Mouse (Mus musculus) adipocyte (in vitro differentiated cells): ENCODE measurements around the gene Mrpl45.
A peak's percentile ranks its signal among the peaks of the same experiment; 100 is the strongest.

Source experiments
- DNase-seq: peaks from one replicate; pipeline ENCODE4 v3.0.0-alpha.2; 2016; ENCODE audit warnings: low spot score

The Mrpl45 gene

DNA sequence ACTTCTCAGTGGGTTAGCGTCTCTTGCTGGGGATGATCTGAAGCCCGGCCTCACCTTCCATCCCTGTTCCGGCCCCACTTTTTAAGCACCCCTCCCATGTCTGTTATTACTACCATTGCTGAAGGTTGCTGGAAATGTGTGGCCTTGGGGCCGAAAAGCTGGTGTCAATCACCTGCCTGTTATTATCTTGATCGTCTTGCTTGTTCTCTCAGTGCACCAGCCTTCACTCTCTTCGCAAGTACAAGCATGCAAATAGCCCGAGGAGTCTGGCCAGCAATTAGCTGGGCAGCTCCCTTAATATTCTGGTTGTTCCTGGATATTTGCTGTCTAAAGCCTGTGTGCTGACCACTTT lies 48.1 kb downstream of the Mrpl45 start:
- peak; percentile 38 for DNase-seq

DNA sequence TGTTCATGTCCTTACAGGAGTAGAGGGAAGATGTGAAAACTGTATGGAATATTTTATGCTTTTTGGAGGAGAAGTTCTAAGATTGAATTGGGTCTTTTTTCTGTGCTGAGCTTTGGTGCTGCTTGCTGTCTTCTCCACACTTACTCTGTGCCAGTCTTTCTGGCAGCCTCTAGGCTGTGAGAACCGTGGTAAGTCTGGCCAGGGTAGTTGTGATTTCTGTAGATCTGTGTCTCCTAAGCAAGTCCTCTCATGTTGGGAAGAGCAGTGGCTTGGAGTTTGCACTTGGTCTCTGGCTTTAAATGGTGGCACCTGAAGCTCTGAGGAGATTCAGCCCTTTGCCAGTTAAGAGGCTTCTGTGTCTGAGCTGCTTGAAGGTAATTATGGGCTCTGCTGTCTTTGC lies 50.0 kb downstream of the Mrpl45 start:
- no peak for DNase-seq

DNA sequence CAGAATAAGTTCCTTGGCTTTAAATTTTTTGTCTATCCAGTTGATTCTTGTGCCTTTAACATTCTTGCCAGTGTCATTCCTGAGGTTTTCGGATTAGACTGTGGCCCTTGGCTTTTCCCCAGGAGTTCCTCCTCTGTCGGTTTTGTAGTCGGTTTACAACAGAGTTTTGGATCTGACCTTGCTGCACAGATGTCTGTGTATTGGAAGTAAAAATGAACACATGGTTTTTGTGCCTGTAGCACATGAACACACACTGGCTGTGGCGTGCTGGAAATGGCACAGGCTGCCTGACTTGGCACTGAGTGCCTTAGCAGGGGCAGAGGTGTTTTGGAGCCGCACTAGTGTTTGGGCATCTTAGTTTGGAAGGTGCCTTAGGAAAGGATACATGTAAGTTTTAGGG lies 53.0 kb downstream of the Mrpl45 start:
- no peak for DNase-seq

DNA sequence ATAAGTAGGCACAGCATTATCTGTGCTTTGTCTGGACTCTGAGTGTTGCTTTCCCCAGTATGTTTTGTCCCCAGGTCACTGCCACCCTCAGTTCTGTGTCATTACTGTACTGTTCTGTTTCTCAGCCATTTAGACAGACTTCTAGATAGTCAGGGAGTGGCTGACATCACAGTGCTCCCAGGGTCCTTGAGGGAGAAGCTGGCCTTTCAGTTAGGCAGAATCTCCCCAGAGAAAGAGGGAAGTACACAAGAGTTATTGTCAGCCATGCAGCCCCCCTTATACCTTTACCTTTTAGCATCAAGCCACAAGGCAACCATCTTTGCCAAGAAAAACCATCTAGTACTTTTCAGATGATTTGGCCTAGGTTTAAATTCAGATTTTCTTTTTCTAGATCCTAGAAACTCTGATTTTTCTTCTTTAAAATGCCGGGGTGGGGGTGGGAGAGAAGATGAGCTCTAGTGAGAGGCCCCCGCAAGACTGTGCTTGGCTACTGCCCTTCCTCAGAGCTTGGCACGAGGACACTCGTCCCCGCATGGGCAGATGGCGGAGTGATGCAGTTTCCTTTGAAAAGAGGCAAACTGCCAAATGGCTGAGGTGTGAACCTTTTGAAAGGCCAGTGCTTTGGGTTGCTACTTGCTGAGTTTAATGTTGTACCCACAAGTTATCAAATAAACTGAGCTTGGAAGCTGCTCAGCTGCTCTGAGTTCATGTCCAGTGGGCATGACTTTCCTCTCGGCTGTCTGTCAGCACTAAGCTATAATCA lies 55.0 kb downstream of the Mrpl45 start:
- DNase-seq = no peak

DNA sequence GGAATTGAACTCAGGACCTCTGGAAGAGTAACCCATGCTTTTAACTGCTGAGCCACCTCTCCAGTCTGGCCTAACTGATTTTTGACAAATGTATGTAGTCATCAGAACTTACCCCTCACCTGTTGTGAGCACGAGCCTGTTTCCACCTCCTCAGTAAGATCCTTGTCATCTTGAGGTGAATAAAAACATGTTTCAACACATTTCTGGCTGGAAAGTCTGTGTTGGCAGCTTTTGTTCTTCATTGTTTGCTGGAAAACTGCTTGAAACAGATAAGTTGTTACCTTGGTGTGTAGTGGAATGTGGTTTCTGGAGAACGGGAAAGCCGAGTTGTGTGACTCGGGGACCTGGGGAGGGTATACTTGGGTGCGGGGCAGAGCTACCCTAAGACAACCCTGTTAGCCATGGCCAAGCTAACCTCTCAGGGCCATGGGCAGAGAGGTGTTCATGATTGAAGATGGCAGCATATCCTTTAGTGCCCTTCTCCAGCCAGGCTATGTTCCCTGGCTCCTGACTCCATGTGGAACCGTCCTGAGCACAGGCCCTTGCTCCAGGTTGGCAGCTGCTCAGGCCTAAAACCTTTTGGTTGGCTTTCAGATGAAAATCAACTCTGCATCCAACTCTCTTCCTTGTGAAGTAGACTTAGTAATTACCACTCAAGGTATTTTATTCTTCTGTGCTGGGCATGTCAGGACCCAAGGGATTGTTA lies 56.8 kb downstream of the Mrpl45 start:
- DNase-seq = no peak

DNA sequence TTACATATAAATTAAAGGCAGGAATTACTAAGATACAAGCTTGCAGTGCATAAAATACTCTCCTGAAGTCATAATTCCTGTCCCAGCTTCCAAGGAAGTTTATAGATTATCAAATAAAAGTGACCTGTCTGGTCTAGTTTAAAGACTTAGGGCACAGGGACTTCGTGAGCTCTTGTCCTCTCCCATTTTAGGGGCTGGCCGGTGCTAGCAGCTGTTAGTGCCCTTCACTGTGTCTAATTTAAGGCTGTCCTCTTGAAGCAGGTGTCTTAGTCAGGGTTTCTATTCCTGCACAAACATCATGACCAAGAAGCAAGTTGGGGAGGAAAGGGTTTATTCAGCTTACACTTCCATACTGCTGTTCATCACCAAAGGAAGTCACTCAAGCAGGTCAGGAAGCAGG lies 57.9 kb downstream of the Mrpl45 start:
- no peak for DNase-seq
